Mouse (Mus musculus): ENCODE measurements around the gene Proser2. TPM values are rescaled to one million over a fixed set of nuclear protein-coding genes. Genes with fewer than 3 reads are reported as not detected.
A peak's percentile ranks its signal among the peaks of the same experiment; 100 is the strongest.

Gene Proser2
- total RNA-seq, 2 experiments from 2014 or later = 1.4 to 2.1 TPM

DNA sequence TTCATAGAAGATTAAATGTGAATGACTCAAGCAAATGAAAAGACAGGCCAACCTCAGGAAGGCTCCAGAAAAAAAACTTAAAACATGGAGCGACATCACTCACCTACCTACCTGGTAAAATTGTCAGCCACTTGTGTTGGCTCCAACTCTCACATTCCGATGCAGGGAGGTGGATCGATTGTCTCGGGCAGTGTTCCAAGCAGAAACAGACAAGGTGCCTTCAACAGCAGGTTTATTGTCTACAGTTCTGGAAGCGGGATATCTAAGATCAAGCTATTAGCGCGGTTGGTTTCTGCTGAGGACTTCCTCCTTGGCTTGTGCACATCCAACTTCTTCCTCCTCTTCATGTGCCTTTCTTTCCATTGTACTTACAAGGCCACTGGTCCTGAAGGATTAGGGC is 27.6 kb upstream of the Proser2 start:
- intact Hi-C loops (cut with DNase I) = no loop called here
- Histone ChIP-seq H3K27ac (no peak overlapping the region), H3K4me3 (no peak overlapping the region)
- no peak for TF ChIP-seq CTCF (IDR thresholded peaks at IDR 0.05)
- DNase-seq = no peak

DNA sequence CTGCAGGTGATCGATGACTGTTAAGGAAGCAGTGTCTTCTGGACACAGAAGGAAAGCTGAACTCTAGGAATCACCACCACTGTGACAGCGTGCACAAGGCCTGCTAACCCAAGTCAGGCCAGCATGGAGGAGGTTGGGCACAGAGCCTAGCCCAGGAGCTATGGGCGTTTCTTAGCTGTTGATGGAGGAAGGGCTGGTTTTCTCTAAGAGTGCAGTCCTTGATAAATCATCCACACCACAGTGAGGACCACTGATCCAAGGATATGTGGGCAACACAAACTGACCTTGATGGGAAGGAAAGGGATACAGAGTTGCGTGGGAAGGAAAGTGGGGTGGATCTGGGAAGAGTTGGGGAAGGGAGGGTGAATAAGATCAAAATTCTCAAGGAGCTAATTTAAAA is 27.2 kb upstream of the Proser2 start:
- no peak for DNase-seq
- TF ChIP-seq CTCF (IDR thresholded peaks at IDR 0.05) = no peak

DNA sequence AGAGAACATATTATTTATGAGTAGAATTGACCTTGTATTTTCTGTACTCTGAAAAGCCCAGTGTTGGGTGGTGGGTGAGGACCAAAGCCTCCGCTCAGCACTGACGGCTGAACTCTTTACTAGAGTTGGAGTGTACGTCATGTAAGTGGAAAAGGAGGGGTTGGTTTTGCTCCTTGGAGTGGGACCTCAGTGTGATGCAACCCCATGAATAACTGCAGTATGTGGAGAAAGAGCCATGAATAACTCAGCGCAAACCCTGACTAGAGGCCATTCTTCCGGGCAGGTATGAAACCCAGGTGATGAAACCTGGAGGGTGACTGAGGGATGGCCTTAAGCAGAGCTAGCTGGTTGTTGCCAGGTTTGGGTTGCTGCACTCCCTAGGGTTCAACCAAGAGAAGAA is 19.8 kb upstream of the Proser2 start:
- DNase-seq = no peak
- TF ChIP-seq CTCF (IDR thresholded peaks at IDR 0.05) = no peak
- intact Hi-C loops (cut with DNase I) = no loop called here

More for the DNA sequence above, 27.2 kb upstream of the Proser2 start:
- H3K27ac ChIP-seq = no peak overlapping the region
- intact Hi-C loops (cut with DNase I) = no loop called here
- no peak overlapping the region for H3K4me3 ChIP-seq

DNA sequence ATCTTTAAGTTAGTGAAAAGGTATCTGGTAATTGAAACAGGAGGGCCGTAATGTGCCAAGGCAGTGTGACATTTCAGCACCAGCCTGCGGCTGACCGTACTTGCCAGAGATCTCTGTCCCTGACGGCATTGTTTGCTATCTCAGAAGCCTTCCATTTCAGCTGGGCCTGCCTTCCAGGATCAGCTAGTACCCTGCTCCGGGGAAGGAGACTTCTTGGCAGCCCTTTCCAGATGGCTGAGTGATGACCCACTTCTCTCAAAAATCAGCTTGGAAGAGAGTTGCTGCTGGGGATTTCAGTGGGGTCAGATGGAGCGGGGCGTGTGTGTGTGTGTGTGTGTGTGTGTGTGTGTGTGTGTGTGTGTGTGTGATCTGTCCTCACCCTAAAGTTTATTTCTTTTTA is 16.9 kb upstream of the Proser2 start:
- intact Hi-C loops (cut with DNase I) = no loop called here

More for the DNA sequence above, 19.8 kb upstream of the Proser2 start:
- Histone ChIP-seq H3K4me3 (no peak overlapping the region), H3K27ac (no peak overlapping the region)

DNA sequence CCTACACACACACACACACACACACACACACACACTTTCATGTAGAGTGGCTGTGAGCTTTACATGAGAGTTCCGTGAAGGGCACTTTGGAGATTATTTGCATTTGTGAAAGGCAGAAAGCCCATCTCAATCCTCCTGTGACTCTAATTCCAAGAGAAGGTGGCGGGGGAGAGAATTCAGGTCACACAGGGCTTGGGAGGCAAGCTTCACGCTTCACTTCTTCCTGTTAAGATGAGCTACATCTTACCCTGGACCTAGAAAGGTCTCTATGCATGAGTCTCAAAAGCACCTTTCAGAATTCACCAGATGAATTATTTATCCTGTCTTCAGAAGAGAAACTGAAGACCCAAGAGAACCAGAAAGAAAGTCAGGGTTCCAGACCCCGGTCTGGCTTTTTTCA is 16.2 kb upstream of the Proser2 start:
- no peak for TF ChIP-seq CTCF (IDR thresholded peaks at IDR 0.05)
- no peak overlapping the region for H3K27ac ChIP-seq
- H3K4me3 ChIP-seq = no peak overlapping the region

More for the DNA sequence above, 16.9 kb upstream of the Proser2 start:
- no peak overlapping the region for H3K4me3 ChIP-seq
- no peak for DNase-seq
- no peak for TF ChIP-seq CTCF (IDR thresholded peaks at IDR 0.05)
- H3K27ac ChIP-seq = no peak overlapping the region

DNA sequence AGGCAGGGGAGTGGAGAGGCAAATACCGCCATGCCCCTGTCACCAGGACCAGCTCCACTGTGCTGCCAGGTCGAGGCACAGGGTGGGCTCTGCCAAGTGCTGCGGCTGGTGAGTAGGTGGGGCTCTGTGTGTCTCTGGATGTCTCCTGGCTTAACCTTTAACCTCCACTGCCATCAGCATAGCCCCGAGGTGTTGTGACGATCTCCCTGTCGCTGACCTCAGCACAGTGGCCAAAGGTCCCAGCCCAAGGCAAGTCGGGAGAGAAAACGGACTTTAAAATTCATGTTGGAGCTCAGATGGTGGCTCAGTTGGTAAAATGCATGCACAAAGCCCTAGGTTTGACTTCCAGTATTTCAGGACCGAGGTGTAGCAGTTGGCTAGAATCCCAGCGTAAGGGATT is 15.6 kb upstream of the Proser2 start:
- DNase-seq = no peak
- Histone ChIP-seq H3K27ac (no peak overlapping the region), H3K4me3 (no peak overlapping the region)
- intact Hi-C loops (cut with DNase I) = no loop called here
- TF ChIP-seq CTCF (IDR thresholded peaks at IDR 0.05) = no peak

More for the DNA sequence above, 16.2 kb upstream of the Proser2 start:
- DNase-seq = no peak
- intact Hi-C loops (cut with DNase I) = no loop called here

DNA sequence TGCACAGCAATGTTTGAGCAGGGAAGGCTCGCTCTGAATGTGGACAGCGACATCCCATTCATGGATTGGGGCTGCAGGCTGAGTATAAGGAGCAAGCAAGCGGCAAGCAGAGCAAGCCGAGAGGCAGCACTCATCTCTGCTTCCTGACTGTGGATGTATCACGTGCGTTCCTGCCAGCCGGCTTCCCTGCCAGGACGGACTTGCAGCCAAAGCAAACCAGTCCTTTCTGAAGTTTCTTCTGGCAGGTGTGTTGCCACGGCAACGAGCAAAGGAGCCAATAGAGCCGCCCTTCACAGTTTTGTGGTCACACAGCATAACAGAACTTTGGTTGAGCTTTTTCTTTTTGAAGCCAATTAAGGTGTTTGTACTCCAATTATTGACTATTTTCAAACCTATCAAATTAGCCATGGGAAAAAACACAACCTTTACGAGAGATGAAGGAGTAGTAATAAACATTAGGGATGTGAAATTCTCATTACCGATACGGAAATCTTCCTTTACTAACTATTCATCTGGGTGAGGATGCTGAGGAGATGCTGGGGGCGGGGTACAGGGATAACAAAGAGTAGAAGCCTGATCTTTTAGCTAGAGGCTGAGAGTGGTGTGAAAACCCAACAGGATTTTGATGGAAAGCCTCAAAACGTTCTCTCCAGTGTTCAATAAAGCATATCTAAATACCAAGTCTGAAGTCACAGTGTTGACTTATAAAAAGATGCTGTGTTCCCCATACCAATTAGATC is 13.1 kb upstream of the Proser2 start:
- no peak for DNase-seq
- intact Hi-C loops (cut with DNase I) = no loop called here
- H3K4me3 ChIP-seq = no peak overlapping the region
- no peak for TF ChIP-seq CTCF (IDR thresholded peaks at IDR 0.05)
- H3K27ac ChIP-seq = no peak overlapping the region

DNA sequence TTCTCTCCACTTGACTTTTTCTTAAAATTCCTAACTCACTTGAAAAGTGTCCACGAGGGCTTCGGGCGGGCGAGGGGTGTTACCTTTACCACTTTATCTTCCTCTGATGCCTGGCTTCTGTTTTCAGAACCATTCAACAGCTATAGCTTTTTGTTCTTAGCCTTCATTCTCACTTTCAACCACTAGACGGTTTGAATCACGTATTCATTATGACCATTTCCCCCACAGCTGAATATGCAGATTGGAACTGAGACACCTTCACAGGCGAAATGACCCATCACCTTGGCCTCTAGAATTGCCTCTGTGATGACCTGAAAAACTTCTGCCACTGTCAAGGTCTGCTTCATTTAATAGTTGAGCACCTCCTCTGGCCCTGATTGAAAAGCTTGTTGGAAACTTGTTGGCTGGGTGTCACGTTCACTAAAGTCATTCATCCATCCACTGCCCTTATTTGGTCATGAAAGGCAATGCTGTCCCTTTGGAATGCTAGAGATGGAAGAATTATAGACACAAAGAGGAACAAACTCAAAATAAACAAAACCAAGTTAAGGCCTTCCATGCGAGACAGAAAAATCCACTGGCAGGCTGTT is 10.7 kb upstream of the Proser2 start:
- no peak overlapping the region for H3K27ac ChIP-seq
- no peak overlapping the region for H3K4me3 ChIP-seq
- no peak for DNase-seq
- TF ChIP-seq CTCF (IDR thresholded peaks at IDR 0.05) = no peak
- intact Hi-C loops (cut with DNase I) = no loop called here

DNA sequence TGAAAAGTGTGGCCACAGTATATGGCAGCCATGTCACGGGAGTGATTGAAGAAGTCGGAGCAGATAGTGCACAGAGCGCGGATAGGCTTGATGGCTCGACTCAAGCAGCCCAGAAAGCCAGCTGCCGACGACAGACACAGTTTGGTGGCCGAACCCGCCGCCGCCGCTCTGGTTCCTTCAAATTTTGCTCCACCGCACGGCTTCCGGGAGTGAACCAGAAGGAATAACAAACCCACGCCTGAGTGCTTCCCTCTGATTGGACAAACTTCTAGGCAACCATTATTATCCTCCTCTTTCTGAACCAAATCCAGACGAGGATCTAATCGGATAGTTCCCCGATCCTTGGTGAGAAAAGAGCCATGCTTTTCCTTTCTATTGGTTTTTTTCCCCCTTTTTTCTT is 3.9 kb upstream of the Proser2 start:
- no peak for TF ChIP-seq CTCF (IDR thresholded peaks at IDR 0.05)

DNA sequence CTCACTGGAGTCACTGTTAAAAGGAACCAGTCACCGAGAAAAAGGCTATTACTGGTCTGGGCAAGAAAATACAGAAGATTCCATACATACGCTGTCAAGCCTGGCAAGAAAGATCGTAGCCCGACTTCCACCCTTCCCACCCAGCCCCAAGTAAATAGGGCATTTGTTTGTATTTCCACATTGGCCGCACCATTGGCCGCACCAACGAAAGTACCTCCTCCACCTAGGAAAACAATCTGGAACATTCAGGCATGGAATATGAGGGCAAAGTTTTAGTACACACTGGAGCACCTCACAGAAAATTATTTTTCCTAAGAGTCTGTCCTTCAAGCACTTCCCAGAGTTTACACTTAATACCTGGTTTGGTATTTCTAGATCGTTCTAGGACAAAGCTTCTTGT is 1.1 kb downstream of the Proser2 start:
- H3K4me3 ChIP-seq = peak overlapping the region; percentile 93
- DNase-seq = no peak
- no peak for TF ChIP-seq CTCF (IDR thresholded peaks at IDR 0.05)
- intact Hi-C loops (cut with DNase I) = no loop called here
- no peak overlapping the region for H3K27ac ChIP-seq

More for the DNA sequence above, 3.9 kb upstream of the Proser2 start:
- intact Hi-C loops (cut with DNase I) = no loop called here
- DNase-seq = no peak
- H3K4me3 ChIP-seq = no peak overlapping the region
- no peak overlapping the region for H3K27ac ChIP-seq

DNA sequence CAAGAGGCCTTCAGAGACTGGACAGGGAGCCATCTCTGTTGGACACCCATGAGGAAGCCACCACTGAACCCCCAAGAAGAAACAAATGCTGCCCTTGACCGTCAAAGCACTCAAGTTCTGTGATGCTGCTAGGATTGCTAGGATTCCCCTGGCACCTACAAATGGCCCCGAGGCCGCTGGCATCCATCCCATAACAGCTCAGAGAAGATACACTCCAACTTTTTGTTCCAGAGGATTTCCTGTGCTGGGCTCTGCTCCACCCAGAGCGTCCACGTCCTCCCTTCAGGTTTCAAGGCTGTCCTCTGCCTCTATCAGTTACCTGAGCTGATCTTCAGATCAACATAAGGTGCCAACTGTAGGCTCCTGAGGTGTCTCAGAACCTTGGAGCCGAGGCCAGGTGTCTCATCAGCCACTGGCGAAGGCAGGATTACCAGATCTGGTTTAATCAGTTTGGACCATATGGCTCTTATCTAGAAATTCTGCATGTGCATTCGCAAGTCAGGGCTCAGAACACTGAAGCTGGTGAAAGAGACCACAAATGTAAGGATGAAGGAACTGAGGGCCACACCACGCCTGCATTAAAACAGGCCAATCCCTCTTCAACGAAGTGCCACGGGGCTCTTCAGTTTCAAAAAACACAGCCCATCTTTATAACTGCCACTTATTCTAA is 1.7 kb downstream of the Proser2 start:
- Histone ChIP-seq H3K4me3 (peak overlapping the region; percentile 93; the same call in 1 of the 2 replicates), H3K27ac (no peak overlapping the region)
- no peak for TF ChIP-seq CTCF (IDR thresholded peaks at IDR 0.05)
- DNase-seq = no peak
- intact Hi-C loops (cut with DNase I) = no loop called here

DNA sequence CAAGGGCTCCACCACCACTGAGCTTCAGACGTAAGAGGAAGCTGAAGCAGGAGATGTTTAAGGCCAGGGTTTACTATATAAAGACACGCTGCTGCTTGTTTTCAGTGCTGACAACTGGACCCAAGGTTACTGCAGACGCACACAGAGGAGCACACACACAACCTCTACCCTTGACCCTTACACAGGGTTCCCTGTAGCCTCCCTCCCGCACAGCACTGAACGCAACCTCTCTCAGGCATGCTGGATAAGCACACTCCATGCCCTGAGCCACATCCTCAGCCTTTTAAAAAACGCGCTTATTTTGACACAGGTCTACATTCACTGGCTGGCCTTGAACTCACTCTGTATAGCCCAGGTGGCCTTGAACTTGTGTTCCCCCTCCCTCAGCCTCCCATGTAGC is 7.0 kb downstream of the Proser2 start:
- Histone ChIP-seq H3K4me3 (no peak overlapping the region), H3K27ac (no peak overlapping the region)
- intact Hi-C loops (cut with DNase I) = no loop called here
- DNase-seq = no peak
- TF ChIP-seq CTCF (IDR thresholded peaks at IDR 0.05) = no peak

DNA sequence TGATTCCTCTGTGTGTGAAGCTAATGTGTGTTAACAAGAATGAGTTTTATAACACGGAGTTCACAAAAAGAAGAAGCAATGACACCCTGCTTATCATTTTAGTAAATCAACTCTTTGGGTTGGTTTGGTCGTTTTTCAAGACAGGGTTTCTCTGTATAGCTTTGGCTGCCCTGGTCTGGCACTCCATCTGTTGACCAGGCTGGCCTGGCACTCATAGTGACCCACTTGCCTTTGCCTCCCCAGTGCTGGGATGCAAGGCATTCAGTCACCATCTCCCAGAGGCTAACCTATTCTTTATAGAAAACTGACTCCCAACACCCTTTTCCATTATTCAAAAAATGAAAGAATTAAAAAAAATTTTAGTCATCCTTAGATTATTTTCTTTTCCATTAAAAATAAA is 8.9 kb downstream of the Proser2 start:
- DNase-seq = no peak
- Histone ChIP-seq H3K27ac (no peak overlapping the region), H3K4me3 (no peak overlapping the region)
- no peak for TF ChIP-seq CTCF (IDR thresholded peaks at IDR 0.05)
- intact Hi-C loops (cut with DNase I) = no loop called here

Measured in gastrocnemius, adult 2 months (tissue).